Mouse (Mus musculus) forebrain, embryonic 15.5 days (tissue): ENCODE data around the gene Gm12695. TPM values are rescaled to one million over a fixed set of nuclear protein-coding genes. Genes with fewer than 3 reads are reported as not detected.

ENCODE experiments used
- ATAC-seq: fragments of 200-750 bp; cut with Nextera tagmentation; replicated peaks from 2 replicates; pipeline ENCODE4 v1.8.0; 2017; ENCODE audit warnings: mild to moderate bottlenecking, moderate TSS enrichment, moderate library complexity
- H3K27ac ChIP-seq: fragments of 300-500 bp; sonication (generic); replicated peaks from 2 replicates; pipeline ENCODE4 v1.5.1; 2015; ENCODE audit warnings: mild to moderate bottlenecking, inconsistent platforms
- H3K27me3 ChIP-seq: fragments of 300-500 bp; sonication (generic); 2 replicates; pipeline ENCODE4 v1.6.1; 2015; ENCODE audit warnings: inconsistent platforms
- H3K36me3 ChIP-seq: fragments of 300-500 bp; sonication (generic); 2 replicates; pipeline ENCODE4 v1.6.1; 2015; ENCODE audit warnings: mild to moderate bottlenecking, inconsistent platforms
- H3K4me1 ChIP-seq: fragments of 300-500 bp; sonication (generic); 2 replicates; pipeline ENCODE4 v1.6.1; 2015; ENCODE audit warnings: inconsistent platforms
- H3K4me2 ChIP-seq: fragments of 300-500 bp; sonication (generic); replicated peaks from 2 replicates; pipeline ENCODE4 v1.6.1; 2015; ENCODE audit warnings: mild to moderate bottlenecking, inconsistent platforms
- H3K4me3 ChIP-seq: fragments of 300-500 bp; sonication (generic); 2 replicates; pipeline ENCODE4 v1.5.1; 2015; ENCODE audit warnings: mild to moderate bottlenecking, inconsistent platforms
- H3K9ac ChIP-seq: fragments of 300-500 bp; sonication (generic); replicated peaks from 2 replicates; pipeline ENCODE4 v1.6.1; 2015; ENCODE audit warnings: mild to moderate bottlenecking, inconsistent platforms
- H3K9me3 ChIP-seq: fragments of 300-500 bp; sonication (generic); 2 replicates; pipeline ENCODE4 v1.6.1; 2016; ENCODE audit warnings: inconsistent platforms
- WGBS: fragments of 180-500 bp; shearing (Covaris S2); methylation state at CpG from one replicate; pipeline ENCODE4 v1.1.7; 2015; ENCODE audit warnings: mixed read lengths; 5-methylcytosine and 5-hydroxymethylcytosine counted together
- polyA plus RNA-seq: library from polyadenylated mRNA; unstranded; fragments of >200 nt; fragmentation: Nextera tagmentation; extraction: Ambion mirVana; gene quantifications from 2 replicates; pipeline ENCODE4 v1.2.1, GENCODE M21; 2015

Gm12695 gene
- polyA plus RNA-seq, 1 experiment from 2014 or later, result not detected

- WGBS, result 95% methylated on average over 3 of the region's 3 CpGs
- no peak for ATAC-seq
- H3K27ac ChIP-seq, result no peak overlapping the region
These were observed 44.5 kb downstream of the Gm12695 start for GRCm38 (mm10) chr4:96740472-96740871.

GRCm38 (mm10) chr4:96729256-96729655 is 55.7 kb downstream of the Gm12695 start:
- Histone ChIP-seq H3K9ac (no peak overlapping the region), H3K27me3 (no peaks in the 10 kb centered on the region), H3K27ac (no peak overlapping the region), H3K4me1 (no peaks in the 10 kb centered on the region), H3K9me3 (no peaks in the 10 kb centered on the region), H3K4me2 (no peak overlapping the region), H3K36me3 (no peaks in the 10 kb centered on the region), H3K4me3 (no peak overlapping the region)
- 90% methylated on average over 4 of the region's 4 CpGs for WGBS
- ATAC-seq, result no peak

More at GRCm38 (mm10) chr4:96740472-96740871, 44.5 kb downstream of the Gm12695 start:
- no peak overlapping the region for H3K4me2 ChIP-seq
- no peak overlapping the region for H3K9ac ChIP-seq
- H3K4me3 ChIP-seq, result no peak overlapping the region
- no peaks in the 10 kb centered on the region for H3K36me3 ChIP-seq
- no peaks in the 10 kb centered on the region for H3K4me1 ChIP-seq
- no peaks in the 10 kb centered on the region for H3K27me3 ChIP-seq
- no peaks in the 10 kb centered on the region for H3K9me3 ChIP-seq

GRCm38 (mm10) chr4:96728211-96728610 is 56.8 kb downstream of the Gm12695 start:
- H3K36me3 ChIP-seq, result no peaks in the 10 kb centered on the region
- no peaks in the 10 kb centered on the region for H3K27me3 ChIP-seq
- H3K9ac ChIP-seq, result no peak overlapping the region
- WGBS, result 82% methylated on average over 3 of the region's 3 CpGs
- H3K4me3 ChIP-seq, result no peak overlapping the region
- no peaks in the 10 kb centered on the region for H3K9me3 ChIP-seq
- no peak for ATAC-seq
- no peaks in the 10 kb centered on the region for H3K4me1 ChIP-seq
- no peak overlapping the region for H3K27ac ChIP-seq
- H3K4me2 ChIP-seq, result no peak overlapping the region

GRCm38 (mm10) chr4:96725415-96726055 is 59.5 kb downstream of the Gm12695 start:
- ATAC-seq, result no peak
- 79% methylated on average over 5 of the region's 5 CpGs for WGBS
- Histone ChIP-seq H3K4me2 (no peak overlapping the region), H3K27ac (no peak overlapping the region), H3K9me3 (no peaks in the 10 kb centered on the region), H3K4me3 (no peak overlapping the region), H3K4me1 (no peaks in the 10 kb centered on the region), H3K36me3 (no peaks in the 10 kb centered on the region), H3K9ac (no peak overlapping the region), H3K27me3 (no peaks in the 10 kb centered on the region)

- Histone ChIP-seq H3K4me2 (no peak overlapping the region), H3K36me3 (no peaks in the 10 kb centered on the region), H3K9me3 (no peaks in the 10 kb centered on the region), H3K4me3 (no peak overlapping the region), H3K27ac (no peak overlapping the region), H3K9ac (no peak overlapping the region), H3K27me3 (no peaks in the 10 kb centered on the region), H3K4me1 (no peaks in the 10 kb centered on the region)
- 84% methylated on average over 2 of the region's 2 CpGs for WGBS
- no peak for ATAC-seq
These were observed 62.7 kb downstream of the Gm12695 start for GRCm38 (mm10) chr4:96722301-96722700.

- 10% methylated on average over 4 of the region's 4 CpGs for WGBS
These were observed 65.7 kb downstream of the Gm12695 start for GRCm38 (mm10) chr4:96718977-96719966.

GRCm38 (mm10) chr4:96718503-96718902 is 66.5 kb downstream of the Gm12695 start:
- no peak for ATAC-seq
- H3K9ac ChIP-seq, result no peak overlapping the region
- no peaks in the 10 kb centered on the region for H3K4me1 ChIP-seq
- no peaks in the 10 kb centered on the region for H3K27me3 ChIP-seq
- H3K4me3 ChIP-seq, result no peak overlapping the region
- peak overlapping the region; percentile 60; the same call in 1 of the 2 replicates for H3K27ac ChIP-seq
- no peak overlapping the region for H3K4me2 ChIP-seq
- no peaks in the 10 kb centered on the region for H3K36me3 ChIP-seq
- H3K9me3 ChIP-seq, result no peaks in the 10 kb centered on the region

More at GRCm38 (mm10) chr4:96718977-96719966, 65.7 kb downstream of the Gm12695 start:
- H3K9ac ChIP-seq, result no peak overlapping the region
- H3K36me3 ChIP-seq, result no peaks in the 10 kb centered on the region
- H3K4me3 ChIP-seq, result no peak overlapping the region
- no peaks in the 10 kb centered on the region for H3K27me3 ChIP-seq
- H3K27ac ChIP-seq, result peak overlapping the region; percentile 60
- no peaks in the 10 kb centered on the region for H3K4me1 ChIP-seq
- peak; percentile 94 for ATAC-seq
- no peaks in the 10 kb centered on the region for H3K9me3 ChIP-seq
- no peak overlapping the region for H3K4me2 ChIP-seq

- peak; percentile 43; the same call in 1 of the 2 replicates for ATAC-seq
- no peaks in the 10 kb centered on the region for H3K4me1 ChIP-seq
These were observed 79.6 kb downstream of the Gm12695 start for GRCm38 (mm10) chr4:96705281-96705951.

GRCm38 (mm10) chr4:96698218-96698561 is 86.8 kb downstream of the Gm12695 start:
- Histone ChIP-seq H3K36me3 (no peaks in the 10 kb centered on the region), H3K9me3 (no peaks in the 10 kb centered on the region), H3K4me1 (peaks cover 24% of the 10 kb centered on the region), H3K4me3 (no peak overlapping the region), H3K4me2 (no peak overlapping the region), H3K27me3 (no peaks in the 10 kb centered on the region), H3K27ac (peak overlapping the region; percentile 87), H3K9ac (no peak overlapping the region)
- WGBS, result 36% methylated on average over 5 of the region's 5 CpGs
- ATAC-seq, result no peak; the same call in 1 of the 2 replicates

More at GRCm38 (mm10) chr4:96705281-96705951, 79.6 kb downstream of the Gm12695 start:
- Histone ChIP-seq H3K27ac (no peak overlapping the region), H3K36me3 (no peaks in the 10 kb centered on the region), H3K4me3 (no peak overlapping the region), H3K9ac (no peak overlapping the region), H3K9me3 (no peaks in the 10 kb centered on the region), H3K27me3 (no peaks in the 10 kb centered on the region), H3K4me2 (no peak overlapping the region)
- 58% methylated on average over 2 of the region's 2 CpGs for WGBS

GRCm38 (mm10) chr4:96697511-96698217 is 87.3 kb downstream of the Gm12695 start:
- ATAC-seq, result peak; percentile 79
- 25% methylated on average over 15 of the region's 15 CpGs for WGBS
- no peaks in the 10 kb centered on the region for H3K36me3 ChIP-seq
- no peaks in the 10 kb centered on the region for H3K9me3 ChIP-seq
- H3K9ac ChIP-seq, result no peak overlapping the region
- H3K27me3 ChIP-seq, result no peaks in the 10 kb centered on the region
- H3K4me2 ChIP-seq, result peak overlapping the region; percentile 16; the same call in 1 of the 2 replicates
- peaks cover 24% of the 10 kb centered on the region for H3K4me1 ChIP-seq
- H3K4me3 ChIP-seq, result no peak overlapping the region
- peak overlapping the region; percentile 87 for H3K27ac ChIP-seq

GRCm38 (mm10) chr4:96696614-96697360 is 88.2 kb downstream of the Gm12695 start:
- Histone ChIP-seq H3K4me1 (peaks cover 24% of the 10 kb centered on the region), H3K9me3 (no peaks in the 10 kb centered on the region), H3K36me3 (no peaks in the 10 kb centered on the region), H3K27me3 (no peaks in the 10 kb centered on the region), H3K4me3 (peak overlapping the region; percentile 11; the same call in 1 of the 2 replicates), H3K27ac (peak overlapping the region; percentile 87), H3K4me2 (peak overlapping the region; percentile 29), H3K9ac (no peak overlapping the region)
- ATAC-seq, result peak; percentile 87
- 24% methylated on average over 13 of the region's 13 CpGs for WGBS
